Mouse (Mus musculus): ENCODE data around the gene Prg4. TPM values are rescaled to one million over a fixed set of nuclear protein-coding genes. Genes with fewer than 3 reads are reported as not detected.

Gene Prg4
- polyA plus RNA-seq, 1 experiment = 1.8 TPM

- H3K27me3 ChIP-seq (ENCODE audit: control insufficient read depth, insufficient read depth, low read length, poor library complexity, severe bottlenecking) = no peaks in the 10 kb centered on the region
- no peak overlapping the region for H3K4me3 ChIP-seq (ENCODE audit: low read depth, low read length)
- H3K4me1 ChIP-seq (ENCODE audit: control insufficient read depth, insufficient read depth, low read length) = no peaks in the 10 kb centered on the region
- peaks cover 16% of the 10 kb centered on the region for H3K9me3 ChIP-seq (replicated peaks; ENCODE audit: control insufficient read depth, insufficient read depth, low read length, poor library complexity, severe bottlenecking)
- no peaks in the 10 kb centered on the region for H3K36me3 ChIP-seq (ENCODE audit: control insufficient read depth, insufficient read depth, low read length, poor library complexity, severe bottlenecking)
- no peak overlapping the region for H3K9ac ChIP-seq (ENCODE audit: low read depth, poor library complexity, severe bottlenecking)
- H3K27ac ChIP-seq (ENCODE audit: insufficient read depth, low read length) = peak overlapping the region; percentile 76; the same call in 1 of the 2 replicates
- TF ChIP-seq POLR2A (IDR thresholded peaks at IDR 0.05; ENCODE audit: insufficient read depth, low read length) (no peak), EP300 (IDR thresholded peaks at IDR 0.05; ENCODE audit: insufficient read depth, low read depth, low read length) (peak; percentile 64)
Observed at GRCm38 (mm10) chr1:150496626-150497302, 30.8 kb upstream of the Prg4 start.

DNA sequence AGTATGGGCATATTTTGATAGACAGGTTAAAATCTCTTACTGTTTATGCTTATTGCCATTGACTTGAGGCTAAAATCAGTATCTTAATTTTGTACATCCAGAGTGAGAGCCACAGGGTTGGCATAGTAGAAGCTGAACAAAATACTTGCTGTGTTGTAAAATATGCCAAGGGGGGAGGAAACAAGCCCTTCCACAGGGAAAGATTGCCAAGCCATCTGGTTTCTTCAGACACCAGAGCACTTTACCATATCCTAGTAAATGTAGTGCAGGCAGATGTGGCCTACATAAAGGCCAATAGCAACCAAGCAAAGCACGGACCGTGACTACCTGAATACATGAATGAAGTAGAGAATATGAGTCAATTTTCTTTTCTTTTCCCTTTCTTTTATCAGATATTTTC is 23.2 kb upstream of the Prg4 start:
- Histone ChIP-seq H3K9me3 (replicated peaks; ENCODE audit: control insufficient read depth, insufficient read depth, low read length, poor library complexity, severe bottlenecking) (no peaks in the 10 kb centered on the region), H3K4me1 (ENCODE audit: control insufficient read depth, insufficient read depth, low read length) (no peaks in the 10 kb centered on the region), H3K27ac (ENCODE audit: insufficient read depth, low read length) (no peak overlapping the region), H3K27me3 (ENCODE audit: control insufficient read depth, insufficient read depth, low read length, poor library complexity, severe bottlenecking) (no peaks in the 10 kb centered on the region; the same call in none of the 2 replicates), H3K36me3 (ENCODE audit: control insufficient read depth, insufficient read depth, low read length, poor library complexity, severe bottlenecking) (no peaks in the 10 kb centered on the region), H3K4me3 (ENCODE audit: low read depth, low read length) (no peak overlapping the region), H3K9ac (ENCODE audit: low read depth, poor library complexity, severe bottlenecking) (no peak overlapping the region)
- no peak for TF ChIP-seq EP300 (IDR thresholded peaks at IDR 0.05; ENCODE audit: insufficient read depth, low read depth, low read length)
- no peak for TF ChIP-seq CTCF (IDR thresholded peaks at IDR 0.05; ENCODE audit: low read depth, low read length)
- no peak for TF ChIP-seq POLR2A (IDR thresholded peaks at IDR 0.05; ENCODE audit: insufficient read depth, low read length)

DNA sequence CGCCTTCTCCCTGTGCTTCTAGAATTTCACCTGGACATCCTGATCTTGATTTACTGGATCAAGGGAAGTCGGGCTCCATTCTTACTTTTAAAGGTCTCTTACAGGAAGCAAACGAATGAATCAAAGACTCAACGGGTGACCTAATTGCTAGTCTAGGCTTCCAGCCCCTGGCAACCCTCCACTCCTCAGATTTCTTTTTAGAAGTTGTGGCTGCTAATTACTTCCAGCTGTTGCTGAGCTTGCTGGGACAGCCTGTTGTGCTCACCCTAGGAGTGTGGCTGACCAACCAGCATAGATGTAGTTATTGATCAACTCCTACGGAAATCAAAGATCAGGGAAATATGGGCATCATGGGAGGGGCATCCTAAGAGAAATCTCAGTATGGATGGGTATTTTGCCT is 14.7 kb upstream of the Prg4 start:
- no peaks in the 10 kb centered on the region for H3K4me1 ChIP-seq (ENCODE audit: control insufficient read depth, insufficient read depth, low read length)
- H3K9ac ChIP-seq (ENCODE audit: low read depth, poor library complexity, severe bottlenecking) = no peak overlapping the region
- no peaks in the 10 kb centered on the region for H3K27me3 ChIP-seq (ENCODE audit: control insufficient read depth, insufficient read depth, low read length, poor library complexity, severe bottlenecking)
- H3K36me3 ChIP-seq (ENCODE audit: control insufficient read depth, insufficient read depth, low read length, poor library complexity, severe bottlenecking) = no peaks in the 10 kb centered on the region
- peaks cover 17% of the 10 kb centered on the region for H3K9me3 ChIP-seq (replicated peaks; ENCODE audit: control insufficient read depth, insufficient read depth, low read length, poor library complexity, severe bottlenecking)
- no peak overlapping the region for H3K4me3 ChIP-seq (ENCODE audit: low read depth, low read length)
- H3K27ac ChIP-seq (ENCODE audit: insufficient read depth, low read length) = no peak overlapping the region
- TF ChIP-seq CTCF (IDR thresholded peaks at IDR 0.05; ENCODE audit: low read depth, low read length) (no peak), EP300 (IDR thresholded peaks at IDR 0.05; ENCODE audit: insufficient read depth, low read depth, low read length) (no peak), POLR2A (IDR thresholded peaks at IDR 0.05; ENCODE audit: insufficient read depth, low read length) (no peak)

DNA sequence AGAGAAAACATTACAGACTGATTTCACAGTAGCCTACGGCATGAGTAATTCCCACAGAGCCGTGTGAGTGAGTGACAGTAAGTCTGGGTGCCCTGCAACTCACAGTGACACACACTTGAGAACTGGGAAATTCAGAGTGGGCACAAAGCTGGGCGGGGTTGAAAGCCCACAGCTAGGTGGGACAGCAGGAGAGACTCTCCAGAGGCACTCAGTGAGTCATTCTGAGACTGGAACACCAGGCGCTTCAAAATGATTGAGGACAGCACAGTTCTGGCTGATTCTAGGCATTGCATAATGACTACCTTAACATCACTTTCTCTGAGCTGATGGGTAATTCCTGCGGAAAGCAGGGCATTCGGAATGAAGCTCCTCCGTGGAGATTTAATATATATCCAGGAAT is 6.6 kb upstream of the Prg4 start:
- Histone ChIP-seq H3K36me3 (ENCODE audit: control insufficient read depth, insufficient read depth, low read length, poor library complexity, severe bottlenecking) (no peaks in the 10 kb centered on the region), H3K4me3 (ENCODE audit: low read depth, low read length) (no peak overlapping the region), H3K27ac (ENCODE audit: insufficient read depth, low read length) (no peak overlapping the region), H3K9ac (ENCODE audit: low read depth, poor library complexity, severe bottlenecking) (no peak overlapping the region), H3K4me1 (ENCODE audit: control insufficient read depth, insufficient read depth, low read length) (no peaks in the 10 kb centered on the region), H3K27me3 (ENCODE audit: control insufficient read depth, insufficient read depth, low read length, poor library complexity, severe bottlenecking) (no peaks in the 10 kb centered on the region), H3K9me3 (replicated peaks; ENCODE audit: control insufficient read depth, insufficient read depth, low read length, poor library complexity, severe bottlenecking) (peaks cover 19% of the 10 kb centered on the region)
- no peak for TF ChIP-seq EP300 (IDR thresholded peaks at IDR 0.05; ENCODE audit: insufficient read depth, low read depth, low read length)
- no peak for TF ChIP-seq CTCF (IDR thresholded peaks at IDR 0.05; ENCODE audit: low read depth, low read length)
- TF ChIP-seq POLR2A (IDR thresholded peaks at IDR 0.05; ENCODE audit: insufficient read depth, low read length) = no peak

GRCm38 (mm10) chr1:150469992-150470391 is 4.0 kb upstream of the Prg4 start:
- H3K36me3 ChIP-seq (ENCODE audit: control insufficient read depth, insufficient read depth, low read length, poor library complexity, severe bottlenecking) = no peaks in the 10 kb centered on the region
- peaks cover 11% of the 10 kb centered on the region for H3K9me3 ChIP-seq (replicated peaks; ENCODE audit: control insufficient read depth, insufficient read depth, low read length, poor library complexity, severe bottlenecking)
- H3K4me3 ChIP-seq (ENCODE audit: low read depth, low read length) = no peak overlapping the region
- no peak overlapping the region for H3K27ac ChIP-seq (ENCODE audit: insufficient read depth, low read length)
- no peak overlapping the region for H3K9ac ChIP-seq (ENCODE audit: low read depth, poor library complexity, severe bottlenecking)
- no peaks in the 10 kb centered on the region for H3K27me3 ChIP-seq (ENCODE audit: control insufficient read depth, insufficient read depth, low read length, poor library complexity, severe bottlenecking)
- TF ChIP-seq EP300 (IDR thresholded peaks at IDR 0.05; ENCODE audit: insufficient read depth, low read depth, low read length) (no peak), POLR2A (IDR thresholded peaks at IDR 0.05; ENCODE audit: insufficient read depth, low read length) (no peak), CTCF (IDR thresholded peaks at IDR 0.05; ENCODE audit: low read depth, low read length) (no peak)
- H3K4me1 ChIP-seq (ENCODE audit: control insufficient read depth, insufficient read depth, low read length) = no peaks in the 10 kb centered on the region

DNA sequence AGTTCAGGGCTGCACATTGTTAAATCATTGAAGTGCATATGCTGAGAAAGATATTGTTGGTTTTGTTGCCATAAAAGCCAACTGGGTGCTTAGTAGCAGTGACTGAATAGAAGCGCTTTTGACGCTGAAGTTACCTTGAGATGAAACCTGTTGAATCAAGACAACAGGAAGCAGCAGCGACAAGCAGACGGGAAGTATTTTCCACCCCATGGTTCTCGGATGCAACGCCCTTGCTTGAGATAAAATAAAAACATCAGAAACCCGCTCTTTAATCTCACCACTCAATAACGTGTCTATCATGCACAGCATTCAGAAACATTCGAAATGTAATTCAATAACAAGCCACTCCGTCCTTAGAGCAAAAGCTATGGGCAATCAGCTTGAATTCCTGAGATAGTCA is 601 bp downstream of the Prg4 start:
- H3K4me3 ChIP-seq (ENCODE audit: low read depth, low read length) = no peak overlapping the region
- H3K36me3 ChIP-seq (ENCODE audit: control insufficient read depth, insufficient read depth, low read length, poor library complexity, severe bottlenecking) = no peaks in the 10 kb centered on the region
- H3K9me3 ChIP-seq (replicated peaks; ENCODE audit: control insufficient read depth, insufficient read depth, low read length, poor library complexity, severe bottlenecking) = no peaks in the 10 kb centered on the region
- H3K9ac ChIP-seq (ENCODE audit: low read depth, poor library complexity, severe bottlenecking) = no peak overlapping the region
- H3K4me1 ChIP-seq (ENCODE audit: control insufficient read depth, insufficient read depth, low read length) = no peaks in the 10 kb centered on the region
- TF ChIP-seq POLR2A (IDR thresholded peaks at IDR 0.05; ENCODE audit: insufficient read depth, low read length) = no peak
- TF ChIP-seq CTCF (IDR thresholded peaks at IDR 0.05; ENCODE audit: low read depth, low read length) = no peak
- TF ChIP-seq EP300 (IDR thresholded peaks at IDR 0.05; ENCODE audit: insufficient read depth, low read depth, low read length) = no peak
- no peaks in the 10 kb centered on the region for H3K27me3 ChIP-seq (ENCODE audit: control insufficient read depth, insufficient read depth, low read length, poor library complexity, severe bottlenecking)
- H3K27ac ChIP-seq (ENCODE audit: insufficient read depth, low read length) = no peak overlapping the region
